Mouse (Mus musculus) ovary, postnatal 14 days (tissue): ENCODE measurements around the gene Ppip5k2.

Source experiments
- DNase-seq: peaks from one replicate; pipeline ENCODE4 v3.0.0; 2022; ENCODE audit warnings: low spot score

Ppip5k2 gene

GRCm38 (mm10) chr1:97754392-97754791 lies 15.8 kb downstream of the Ppip5k2 start:
- no peak for DNase-seq

GRCm38 (mm10) chr1:97753216-97753615 lies 17.0 kb downstream of the Ppip5k2 start:
- DNase-seq: no peak

- no peak for DNase-seq
Observed at GRCm38 (mm10) chr1:97748163-97748562, 22.0 kb downstream of the Ppip5k2 start.

GRCm38 (mm10) chr1:97746261-97746660 lies 23.9 kb downstream of the Ppip5k2 start:
- DNase-seq: no peak

- no peak for DNase-seq
Observed at GRCm38 (mm10) chr1:97745712-97746111, 24.5 kb downstream of the Ppip5k2 start.

GRCm38 (mm10) chr1:97743063-97743462 lies 27.1 kb downstream of the Ppip5k2 start:
- DNase-seq: no peak

- DNase-seq: no peak
Observed at GRCm38 (mm10) chr1:97729339-97729738, 40.9 kb downstream of the Ppip5k2 start.

GRCm38 (mm10) chr1:97726730-97727129 lies 43.5 kb downstream of the Ppip5k2 start:
- DNase-seq: no peak

- DNase-seq: no peak
Observed at GRCm38 (mm10) chr1:97718440-97718839, 51.8 kb downstream of the Ppip5k2 start.

GRCm38 (mm10) chr1:97714334-97714868 lies 55.8 kb downstream of the Ppip5k2 start:
- DNase-seq: no peak

- DNase-seq: no peak
Observed at GRCm38 (mm10) chr1:97710520-97710919, 59.7 kb downstream of the Ppip5k2 start.

- no peak for DNase-seq
Observed at GRCm38 (mm10) chr1:97705389-97705788, 64.8 kb downstream of the Ppip5k2 start.

- no peak for DNase-seq
Observed at GRCm38 (mm10) chr1:97704646-97705045, 65.6 kb downstream of the Ppip5k2 start.

- DNase-seq: no peak
Observed at GRCm38 (mm10) chr1:97698956-97699570, 71.1 kb downstream of the Ppip5k2 start.

- no peak for DNase-seq
Observed at GRCm38 (mm10) chr1:97697273-97697672, 72.9 kb downstream of the Ppip5k2 start.

- DNase-seq: no peak
Observed at GRCm38 (mm10) chr1:97693825-97694224, 76.4 kb downstream of the Ppip5k2 start.

- peak; percentile 6 for DNase-seq
Observed at GRCm38 (mm10) chr1:97688756-97689155, 81.5 kb downstream of the Ppip5k2 start.

- no peak for DNase-seq
Observed at GRCm38 (mm10) chr1:97676526-97677177, 93.6 kb downstream of the Ppip5k2 start.

- no peak for DNase-seq
Observed at GRCm38 (mm10) chr1:97676115-97676514, 94.1 kb downstream of the Ppip5k2 start.

GRCm38 (mm10) chr1:97672849-97673248 lies 97.4 kb downstream of the Ppip5k2 start:
- DNase-seq: no peak

GRCm38 (mm10) chr1:97667288-97667687 lies 102.9 kb downstream of the Ppip5k2 start:
- no peak for DNase-seq

- DNase-seq: no peak
Observed at GRCm38 (mm10) chr1:97662324-97662723, 107.9 kb downstream of the Ppip5k2 start.

GRCm38 (mm10) chr1:97661406-97662241 lies 108.6 kb downstream of the Ppip5k2 start, which contains the start of gene D1Ertd622e:
TSS of gene D1Ertd622e (minus strand) at chr1:97662074.
- peak; percentile 56 for DNase-seq
